Mouse (Mus musculus): Measurements from ENCODE around the gene Olfr490.

The Olfr490 gene

GRCm38 (mm10) chr7:108288834-108289233 is at the start of gene Olfr490:
Gene Olfr490 (minus strand): TSS chr7:108288934.
- no peak for DNase-seq (ENCODE audit: low read depth, low spot score)

DNA sequence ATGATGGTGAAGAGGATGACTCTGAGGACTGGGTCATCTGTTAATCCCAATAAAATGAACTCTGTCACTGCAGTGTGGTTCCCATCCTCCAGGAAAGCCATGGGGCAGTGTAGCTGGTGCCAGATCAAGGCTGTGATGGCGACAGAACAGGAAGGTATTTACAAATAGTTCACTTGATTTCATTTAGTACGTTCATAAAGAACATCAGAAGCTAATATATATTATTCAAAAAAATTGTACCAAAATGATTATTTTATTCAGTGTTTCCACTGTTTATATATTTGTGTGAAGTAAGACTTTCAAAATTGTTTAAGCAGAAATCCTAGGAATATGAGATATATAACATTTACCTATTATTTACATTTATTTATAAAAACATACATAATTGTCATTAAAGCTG is 34.8 kb upstream of the Olfr490 start, which contains the start of gene Olfr492:
Gene Olfr492, minus strand, starts transcription at position 101 of the 400 bp plus-strand sequence.
- DNase-seq (ENCODE audit: low read depth, low spot score), result no peak

- DNase-seq (ENCODE audit: low read depth, low spot score), result no peak
Measured at GRCm38 (mm10) chr7:108313151-108313550, 24.4 kb upstream of the Olfr490 start, which contains the start of gene Olfr491. Gene Olfr491 (plus strand): TSS chr7:108313451.

DNA sequence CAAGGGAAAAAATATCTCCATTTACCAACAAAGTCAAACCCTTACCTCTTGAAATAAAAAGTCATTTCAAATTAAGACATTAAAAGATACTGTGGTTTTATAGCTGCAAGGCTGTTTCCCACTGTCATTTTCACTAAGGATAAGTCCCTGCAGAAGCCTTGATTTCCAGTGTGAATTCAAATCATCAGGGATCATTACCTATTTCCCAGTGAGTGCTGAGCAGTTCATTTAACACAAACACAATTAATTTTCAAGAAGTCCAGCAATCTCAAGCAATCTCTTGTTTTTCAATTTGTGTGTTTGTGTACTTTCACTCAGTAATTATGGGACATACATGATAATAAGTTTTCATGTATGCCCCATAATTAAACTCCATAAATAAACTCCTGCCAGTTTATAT is 30.5 kb downstream of the Olfr490 start, which contains the start of gene Olfr488:
Gene Olfr488, minus strand, starts transcription at position 101 of the 400 bp plus-strand sequence.
- DNase-seq (ENCODE audit: low read depth, low spot score), result no peak

Measured in WW6 (cell line).